Mouse (Mus musculus) midbrain, embryonic 14.5 days (tissue): ENCODE measurements around the gene Tsr3. TPM values are rescaled to one million over a fixed set of nuclear protein-coding genes. Genes with fewer than 3 reads are reported as not detected.

ENCODE experiments used
- ATAC-seq: fragments of 200-750 bp; cut with Nextera tagmentation; 2 replicates; pipeline ENCODE4 v1.8.0; 2017; ENCODE audit warnings: moderate number of reproducible peaks, moderate library complexity; ENCODE audit not compliant: low FRiP score, low TSS enrichment
- DNase-seq: peaks from one replicate; pipeline ENCODE4 v3.0.0-alpha.2; 2015
- H3K27ac ChIP-seq: fragments of 300-500 bp; sonication (generic); replicated peaks from 2 replicates; pipeline ENCODE4 v1.5.1; 2014; ENCODE audit warnings: mild to moderate bottlenecking, low read depth, low read length, moderate library complexity
- H3K27me3 ChIP-seq: fragments of 300-500 bp; sonication (generic); 2 replicates; pipeline ENCODE4 v1.6.1; 2014; ENCODE audit warnings: low read length, control low read depth, mixed read lengths; ENCODE audit not compliant: control insufficient read depth, insufficient read depth
- H3K36me3 ChIP-seq: fragments of 300-500 bp; sonication (generic); 2 replicates; pipeline ENCODE4 v1.6.1; 2014; ENCODE audit warnings: low read length, control low read depth; ENCODE audit not compliant: control insufficient read depth, insufficient read depth
- H3K4me1 ChIP-seq: fragments of 300-500 bp; sonication (generic); 2 replicates; pipeline ENCODE4 v1.6.1; 2014; ENCODE audit warnings: mild to moderate bottlenecking, antibody characterized with exemption, low read length, control low read depth; ENCODE audit not compliant: control insufficient read depth, insufficient read depth
- H3K4me2 ChIP-seq: fragments of 300-500 bp; sonication (generic); 2 replicates; pipeline ENCODE4 v1.6.1; 2014; ENCODE audit warnings: mild to moderate bottlenecking, low read length, moderate library complexity
- H3K4me3 ChIP-seq: fragments of 300-500 bp; sonication (generic); replicated peaks from 2 replicates; pipeline ENCODE4 v1.5.1; 2014; ENCODE audit warnings: low read depth, low read length
- H3K9ac ChIP-seq: fragments of 300-500 bp; sonication (generic); replicated peaks from 2 replicates; pipeline ENCODE4 v1.6.1; 2014; ENCODE audit warnings: mild to moderate bottlenecking, low read length, moderate library complexity
- H3K9me3 ChIP-seq: fragments of 300-500 bp; sonication (generic); 2 replicates; pipeline ENCODE4 v1.6.1; 2016; ENCODE audit warnings: low read length, control low read depth, mixed read lengths; ENCODE audit not compliant: control insufficient read depth
- WGBS: fragments of 180-500 bp; shearing (Covaris S2); extraction: QIAGEN DNeasy Blood & Tissue Kit; methylation state at CpG from one replicate; pipeline ENCODE4 v1.1.7; 2014; 5-methylcytosine and 5-hydroxymethylcytosine counted together
- polyA plus RNA-seq: library from polyadenylated mRNA; unstranded; fragments of >200 nt; fragmentation: Nextera tagmentation; extraction: Ambion mirVana; gene quantifications from 2 replicates; pipeline ENCODE4 v1.2.1, GENCODE M21; 2014

The Tsr3 gene
- polyA plus RNA-seq, 1 experiment from 2014 or later = 52.1 TPM

DNA sequence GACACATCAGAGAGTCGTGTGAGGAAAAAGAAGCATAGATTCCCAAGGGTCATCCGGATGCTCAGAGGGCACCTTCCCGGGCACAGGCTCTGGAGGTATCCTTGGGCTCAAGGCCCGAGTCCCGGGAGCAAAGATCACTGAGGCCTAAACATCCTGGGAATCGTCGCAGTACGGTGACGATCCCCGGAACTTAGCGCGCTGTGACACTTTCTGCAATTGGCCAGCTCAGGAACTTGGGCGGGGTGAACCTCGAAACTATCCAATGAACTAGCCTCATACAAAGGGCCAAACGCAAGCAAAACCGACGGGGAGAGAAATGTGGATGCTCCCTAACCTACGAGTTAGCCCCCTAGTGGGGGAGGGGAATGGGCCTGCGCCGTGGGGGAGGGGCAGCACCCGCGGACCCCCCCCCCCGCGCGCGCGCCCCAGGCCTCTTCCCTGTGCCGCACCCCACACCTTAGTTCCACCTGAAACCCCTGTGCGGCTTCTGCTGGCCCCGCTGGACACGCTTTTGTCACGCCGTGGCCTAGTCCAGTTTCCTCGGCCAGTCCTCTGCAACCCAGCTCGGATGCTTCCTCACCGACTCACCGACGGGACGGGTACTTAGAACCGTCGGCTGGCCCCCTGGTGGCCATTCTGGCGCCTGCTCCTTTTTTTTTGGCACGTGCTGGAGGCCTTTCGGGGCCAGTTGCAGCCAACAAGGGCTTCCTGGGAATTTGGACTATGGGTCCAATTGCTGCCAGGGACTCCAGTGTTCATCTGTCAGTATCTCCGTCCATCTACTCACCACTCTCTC is 33.9 kb downstream of the Tsr3 start:
- WGBS = 1% methylated on average over 45 of the region's 45 CpGs
- DNase-seq = peak; percentile 97
- H3K4me1 ChIP-seq = peaks cover 21% of the 10 kb centered on the region
- peak overlapping the region; percentile 97 for H3K27ac ChIP-seq
- peak; percentile 90 for ATAC-seq
- H3K27me3 ChIP-seq = no peaks in the 10 kb centered on the region
- H3K4me2 ChIP-seq = peak overlapping the region; percentile 99
- peak overlapping the region; percentile 71 for H3K4me3 ChIP-seq
- peak overlapping the region; percentile 98 for H3K9ac ChIP-seq
- H3K9me3 ChIP-seq = no peaks in the 10 kb centered on the region
- H3K36me3 ChIP-seq = peaks cover 10% of the 10 kb centered on the region

DNA sequence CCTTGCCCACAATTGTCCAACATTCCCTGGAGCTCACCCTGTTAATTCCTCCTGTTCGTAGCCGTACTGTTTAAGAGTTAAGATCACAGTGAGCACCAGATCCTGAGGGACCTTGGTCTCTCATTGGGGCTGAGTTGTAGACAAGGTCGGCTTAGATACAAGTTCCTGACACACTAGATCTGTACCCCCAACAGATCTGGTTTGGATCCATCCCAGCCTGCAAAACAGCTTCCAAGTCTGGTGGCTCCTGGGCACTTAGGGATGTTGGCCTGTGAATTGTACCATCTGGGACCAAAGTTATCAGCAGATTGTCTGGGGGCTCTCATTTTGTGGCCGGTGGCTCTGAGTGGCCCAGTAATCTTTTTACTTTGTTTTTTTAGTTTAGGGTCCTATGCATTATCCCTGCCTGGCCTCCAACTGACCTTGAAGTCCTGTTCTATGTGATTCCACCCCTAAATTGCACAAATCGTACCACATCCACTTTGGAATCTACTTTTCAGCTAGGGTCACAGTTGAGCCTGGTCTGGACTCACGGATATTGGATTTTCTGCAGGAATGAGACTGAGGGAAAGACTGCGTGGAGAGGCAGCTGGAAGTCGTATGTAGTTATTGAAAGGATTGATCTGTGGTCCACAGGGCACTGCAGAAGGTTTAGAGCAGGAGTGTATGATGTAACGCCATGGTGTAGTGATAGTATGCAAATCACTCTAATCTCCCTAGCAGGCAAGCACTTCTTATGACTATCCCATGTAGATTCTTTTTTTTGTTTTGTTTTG is 34.8 kb downstream of the Tsr3 start, which contains the start of gene Ube2i:
Gene Ube2i (minus strand): TSS at position 52 of the 776 bp plus-strand sequence.
- DNase-seq (no peak), ATAC-seq (no peak)
- peak within 1 kb of the TSS; percentile 98 for H3K9ac ChIP-seq
- H3K4me3 ChIP-seq = peak within 1 kb of the TSS; percentile 71
- peaks cover 1% of the 10 kb centered on the region; the same call in 1 of the 2 replicates for H3K36me3 ChIP-seq
- H3K4me1 ChIP-seq = peaks cover 21% of the 10 kb centered on the region
- peak within 1 kb of the TSS; percentile 99 for H3K4me2 ChIP-seq
- H3K27me3 ChIP-seq = no peaks in the 10 kb centered on the region
- peak within 1 kb of the TSS; percentile 97 for H3K27ac ChIP-seq
- H3K9me3 ChIP-seq = no peaks in the 10 kb centered on the region
- WGBS = 80% methylated on average over 9 of the region's 9 CpGs

DNA sequence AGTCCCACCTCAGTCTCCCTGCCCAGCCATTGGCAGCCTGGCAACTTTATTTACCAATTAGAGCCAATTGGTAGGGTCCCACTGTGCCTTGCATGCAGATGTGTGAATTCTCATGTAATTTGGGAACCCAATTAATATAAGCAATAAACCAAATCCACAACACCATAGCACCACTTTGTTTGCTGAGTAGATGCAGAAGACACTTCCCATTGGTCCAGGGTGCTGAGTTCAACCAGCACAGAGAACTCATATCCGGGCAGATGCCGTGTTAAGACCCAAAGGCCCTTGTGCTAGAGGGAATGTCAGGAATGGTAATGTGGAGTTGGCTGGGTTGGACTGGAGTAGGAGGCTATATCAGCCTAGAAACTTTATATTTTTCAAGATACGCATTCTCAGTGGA is 35.9 kb downstream of the Tsr3 start:
- Histone ChIP-seq H3K9ac (no peak overlapping the region), H3K4me3 (no peak overlapping the region), H3K9me3 (no peaks in the 10 kb centered on the region), H3K4me2 (no peak overlapping the region), H3K27me3 (no peaks in the 10 kb centered on the region), H3K4me1 (peaks cover 18% of the 10 kb centered on the region), H3K27ac (no peak overlapping the region), H3K36me3 (no peaks in the 10 kb centered on the region)
- ATAC-seq = no peak
- 95% methylated on average over 3 of the region's 3 CpGs for whole genome bisulfite sequencing
- DNase-seq = no peak

DNA sequence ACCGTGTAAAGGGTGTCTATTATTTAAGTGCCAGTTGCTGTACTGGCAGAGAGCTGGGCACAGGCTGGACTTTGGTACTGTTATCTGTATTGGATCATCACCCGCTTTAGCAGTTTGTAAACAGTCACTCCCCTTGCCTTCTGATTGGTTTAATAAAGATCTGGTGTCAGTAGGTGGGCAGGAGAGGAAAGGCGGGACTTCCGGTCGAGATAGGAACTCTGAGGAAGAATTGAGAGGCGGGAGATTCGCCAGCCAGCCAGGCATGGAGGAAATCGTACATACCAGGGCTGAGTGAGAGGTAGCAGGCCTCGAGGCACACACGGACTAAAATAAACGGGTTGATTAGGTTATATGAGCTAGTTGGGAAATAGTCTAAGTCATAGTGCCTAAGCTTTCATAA is 42.2 kb downstream of the Tsr3 start:
- H3K4me1 ChIP-seq = no peaks in the 10 kb centered on the region
- H3K9me3 ChIP-seq = no peaks in the 10 kb centered on the region
- no peaks in the 10 kb centered on the region for H3K27me3 ChIP-seq
- ATAC-seq (no peak), DNase-seq (peak; percentile 32)
- no peak overlapping the region for H3K27ac ChIP-seq
- H3K4me3 ChIP-seq = no peak overlapping the region
- 45% methylated on average over 11 of the region's 11 CpGs for WGBS
- no peak overlapping the region for H3K9ac ChIP-seq
- H3K4me2 ChIP-seq = no peak overlapping the region
- no peaks in the 10 kb centered on the region for H3K36me3 ChIP-seq

DNA sequence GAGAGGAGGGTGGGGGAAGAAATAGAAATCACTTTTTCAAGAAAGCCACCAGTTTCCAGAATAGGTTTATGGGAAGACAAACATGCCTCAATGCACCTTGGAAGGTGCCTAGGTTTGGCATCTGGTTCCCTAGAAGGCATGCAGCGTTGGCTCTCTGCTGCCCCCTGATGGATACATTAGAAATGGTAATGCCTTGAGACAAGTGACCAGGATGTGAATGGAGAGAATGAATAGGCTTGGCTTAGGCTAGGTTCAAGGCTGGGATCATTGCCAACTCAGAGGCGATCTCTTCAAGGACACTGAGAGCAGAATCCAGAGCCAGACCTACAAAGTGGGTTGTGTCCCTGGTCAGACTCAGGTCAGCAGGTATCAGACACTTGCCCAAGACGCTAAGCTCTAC is 45.1 kb downstream of the Tsr3 start:
- no peaks in the 10 kb centered on the region for H3K36me3 ChIP-seq
- no peak overlapping the region for H3K9ac ChIP-seq
- H3K4me2 ChIP-seq = no peak overlapping the region
- no peaks in the 10 kb centered on the region for H3K4me1 ChIP-seq
- ATAC-seq (no peak), DNase-seq (peak; percentile 84)
- 21% methylated on average over 3 of the region's 3 CpGs for WGBS
- no peaks in the 10 kb centered on the region for H3K9me3 ChIP-seq
- H3K27ac ChIP-seq = no peak overlapping the region
- no peaks in the 10 kb centered on the region for H3K27me3 ChIP-seq
- H3K4me3 ChIP-seq = no peak overlapping the region

DNA sequence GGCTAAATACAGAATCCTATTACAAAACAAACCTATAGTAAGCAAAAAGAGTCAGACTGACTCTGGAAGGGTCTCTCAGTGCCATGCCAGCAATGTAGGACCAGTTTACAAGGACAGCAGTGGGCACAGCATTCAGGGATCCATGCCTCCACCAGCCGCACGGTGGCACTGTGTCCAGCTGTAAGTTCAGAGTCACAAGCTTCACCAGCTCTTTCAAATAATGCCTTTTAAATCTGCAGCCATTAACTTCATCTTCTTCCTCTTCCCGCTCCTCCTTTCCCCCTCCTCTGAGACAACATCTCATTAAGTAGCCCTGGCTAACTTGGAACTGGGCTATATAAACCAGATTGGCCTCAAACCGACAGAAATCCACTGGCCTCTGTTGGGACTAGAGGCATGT is 48.9 kb downstream of the Tsr3 start:
- Histone ChIP-seq H3K4me3 (no peak overlapping the region), H3K27me3 (no peaks in the 10 kb centered on the region), H3K9ac (no peak overlapping the region), H3K4me1 (no peaks in the 10 kb centered on the region), H3K36me3 (no peaks in the 10 kb centered on the region), H3K27ac (no peak overlapping the region), H3K9me3 (no peaks in the 10 kb centered on the region), H3K4me2 (no peak overlapping the region)
- no peak for ATAC-seq
- 26% methylated on average over 4 of the region's 4 CpGs for WGBS
- peak; percentile 78 for DNase-seq

DNA sequence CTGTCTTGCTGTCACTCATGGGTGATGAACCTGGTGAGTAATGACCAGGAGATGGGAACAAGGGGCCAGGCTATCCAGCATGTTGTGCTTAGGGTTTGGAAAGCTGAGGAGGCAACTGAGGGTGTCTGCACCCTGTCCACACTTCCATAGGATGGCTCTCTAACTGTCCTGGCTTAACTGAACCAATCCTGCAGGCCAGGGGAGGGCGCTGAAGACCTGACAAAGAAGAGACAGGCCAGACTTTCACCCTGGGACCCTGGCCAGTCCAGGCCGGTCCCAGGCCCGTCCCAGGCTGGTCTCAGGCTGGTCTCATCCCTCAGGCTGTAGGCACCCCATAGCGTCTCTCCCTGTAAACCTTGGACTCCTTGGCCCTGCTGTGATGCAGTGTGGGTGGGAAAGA is 50.4 kb downstream of the Tsr3 start:
- no peak overlapping the region for H3K9ac ChIP-seq
- H3K9me3 ChIP-seq = no peaks in the 10 kb centered on the region
- H3K4me2 ChIP-seq = no peak overlapping the region
- ATAC-seq (no peak), DNase-seq (no peak)
- no peak overlapping the region for H3K4me3 ChIP-seq
- no peaks in the 10 kb centered on the region for H3K27me3 ChIP-seq
- no peak overlapping the region for H3K27ac ChIP-seq
- no peaks in the 10 kb centered on the region for H3K4me1 ChIP-seq
- no peaks in the 10 kb centered on the region for H3K36me3 ChIP-seq
- WGBS = 30% methylated on average over 4 of the region's 4 CpGs
